Mouse (Mus musculus): ENCODE results near the gene Tmem41a. TPM values are rescaled to one million over a fixed set of nuclear protein-coding genes. Genes with fewer than 3 reads are reported as not detected.

Gene Tmem41a
- polyA plus RNA-seq, 1 experiment: 15.4 TPM

DNA sequence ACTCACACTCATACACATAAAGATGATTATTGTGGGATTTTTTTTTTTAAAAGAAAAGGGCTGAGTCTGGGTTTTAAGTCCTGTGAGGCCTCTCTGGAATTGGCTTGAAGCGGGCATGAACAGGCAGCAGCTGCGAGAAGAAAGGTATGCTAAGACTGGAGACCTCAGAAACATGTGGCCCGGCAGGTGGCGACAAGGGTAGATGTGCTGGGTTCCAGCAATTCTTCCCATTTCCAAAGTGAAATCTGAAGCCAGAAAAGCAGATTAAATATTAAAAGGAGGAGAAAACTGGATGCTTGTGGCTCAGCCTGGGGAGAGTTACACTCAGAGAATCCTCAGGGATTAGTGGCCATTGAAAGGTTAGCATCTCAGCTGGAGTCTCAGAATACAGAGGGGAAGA, 24.1 kb upstream of the Tmem41a start:
- no peaks in the 10 kb centered on the region for H3K36me3 ChIP-seq (ENCODE audit: control insufficient read depth, insufficient read depth)
- TF ChIP-seq USF1 (IDR thresholded peaks at IDR 0.05; ENCODE audit: low read depth) (no peak), MAX (IDR thresholded peaks at IDR 0.05) (no peak), CTCF (IDR thresholded peaks at IDR 0.05; ENCODE audit: control insufficient read depth, insufficient read depth, insufficient read length) (no peak), FOSL1 (IDR thresholded peaks at IDR 0.05; ENCODE audit: insufficient read depth, low read length, poor library complexity, severe bottlenecking) (no peak), MYOD1 (IDR thresholded peaks at IDR 0.05; ENCODE audit: control insufficient read depth, insufficient read length, low read depth) (no peak), MYOG (IDR thresholded peaks at IDR 0.05; ENCODE audit: control insufficient read depth, extremely low read depth, insufficient read length) (no peak), CEBPB (IDR thresholded peaks at IDR 0.05; ENCODE audit: low read depth) (no peak)
- H3K4me3 ChIP-seq (ENCODE audit: insufficient read depth, poor library complexity, severe bottlenecking): no peak overlapping the region
- H3K27me3 ChIP-seq (ENCODE audit: control insufficient read depth, insufficient read depth, insufficient read length): peaks cover 4% of the 10 kb centered on the region
- no peaks in the 10 kb centered on the region for H3K79me3 ChIP-seq (ENCODE audit: low read depth)
- no peaks in the 10 kb centered on the region for H3K79me2 ChIP-seq (ENCODE audit: control insufficient read depth, insufficient read depth)
- no peak overlapping the region for H3ac ChIP-seq (ENCODE audit: control insufficient read depth, insufficient read length, low read depth)

GRCm38 (mm10) chr16:21970536-21970935, 23.2 kb upstream of the Tmem41a start:
- no peaks in the 10 kb centered on the region for H3K79me3 ChIP-seq (ENCODE audit: low read depth)
- H3K36me3 ChIP-seq (ENCODE audit: control insufficient read depth, insufficient read depth): no peaks in the 10 kb centered on the region
- peaks cover 4% of the 10 kb centered on the region for H3K27me3 ChIP-seq (ENCODE audit: control insufficient read depth, insufficient read depth, insufficient read length)
- TF ChIP-seq MAX (IDR thresholded peaks at IDR 0.05) (no peak), CEBPB (IDR thresholded peaks at IDR 0.05; ENCODE audit: low read depth) (no peak), FOSL1 (IDR thresholded peaks at IDR 0.05; ENCODE audit: insufficient read depth, low read length, poor library complexity, severe bottlenecking) (no peak), CTCF (IDR thresholded peaks at IDR 0.05; ENCODE audit: control insufficient read depth, insufficient read depth, insufficient read length) (no peak), MYOD1 (IDR thresholded peaks at IDR 0.05; ENCODE audit: control insufficient read depth, insufficient read length, low read depth) (no peak), USF1 (IDR thresholded peaks at IDR 0.05; ENCODE audit: low read depth) (no peak), MYOG (IDR thresholded peaks at IDR 0.05; ENCODE audit: control insufficient read depth, extremely low read depth, insufficient read length) (no peak)
- no peak overlapping the region for H3ac ChIP-seq (ENCODE audit: control insufficient read depth, insufficient read length, low read depth)
- no peak overlapping the region for H3K4me3 ChIP-seq (ENCODE audit: insufficient read depth, poor library complexity, severe bottlenecking)
- no peaks in the 10 kb centered on the region for H3K79me2 ChIP-seq (ENCODE audit: control insufficient read depth, insufficient read depth)

GRCm38 (mm10) chr16:21969874-21970273, 22.5 kb upstream of the Tmem41a start:
- Histone ChIP-seq H3K79me3 (ENCODE audit: low read depth) (no peaks in the 10 kb centered on the region), H3K27me3 (ENCODE audit: control insufficient read depth, insufficient read depth, insufficient read length) (peaks cover 4% of the 10 kb centered on the region), H3K4me3 (ENCODE audit: insufficient read depth, poor library complexity, severe bottlenecking) (no peak overlapping the region), H3K79me2 (ENCODE audit: control insufficient read depth, insufficient read depth) (no peaks in the 10 kb centered on the region), H3K36me3 (ENCODE audit: control insufficient read depth, insufficient read depth) (no peaks in the 10 kb centered on the region), H3ac (ENCODE audit: control insufficient read depth, insufficient read length, low read depth) (no peak overlapping the region)
- TF ChIP-seq MAX (IDR thresholded peaks at IDR 0.05) (no peak), USF1 (IDR thresholded peaks at IDR 0.05; ENCODE audit: low read depth) (no peak), CTCF (IDR thresholded peaks at IDR 0.05; ENCODE audit: control insufficient read depth, insufficient read depth, insufficient read length) (no peak), FOSL1 (IDR thresholded peaks at IDR 0.05; ENCODE audit: insufficient read depth, low read length, poor library complexity, severe bottlenecking) (no peak), MYOG (IDR thresholded peaks at IDR 0.05; ENCODE audit: control insufficient read depth, extremely low read depth, insufficient read length) (no peak), MYOD1 (IDR thresholded peaks at IDR 0.05; ENCODE audit: control insufficient read depth, insufficient read length, low read depth) (no peak), CEBPB (IDR thresholded peaks at IDR 0.05; ENCODE audit: low read depth) (no peak)

- Histone ChIP-seq H3K79me2 (ENCODE audit: control insufficient read depth, insufficient read depth) (no peaks in the 10 kb centered on the region), H3K79me3 (ENCODE audit: low read depth) (no peaks in the 10 kb centered on the region), H3K4me3 (ENCODE audit: insufficient read depth, poor library complexity, severe bottlenecking) (no peak overlapping the region), H3K36me3 (ENCODE audit: control insufficient read depth, insufficient read depth) (no peaks in the 10 kb centered on the region), H3K27me3 (ENCODE audit: control insufficient read depth, insufficient read depth, insufficient read length) (peaks cover 14% of the 10 kb centered on the region), H3ac (ENCODE audit: control insufficient read depth, insufficient read length, low read depth) (no peak overlapping the region)
- TF ChIP-seq CEBPB (IDR thresholded peaks at IDR 0.05; ENCODE audit: low read depth) (no peak), CTCF (IDR thresholded peaks at IDR 0.05; ENCODE audit: control insufficient read depth, insufficient read depth, insufficient read length) (no peak), MAX (IDR thresholded peaks at IDR 0.05) (no peak), MYOG (IDR thresholded peaks at IDR 0.05; ENCODE audit: control insufficient read depth, extremely low read depth, insufficient read length) (no peak)
Measured at GRCm38 (mm10) chr16:21965576-21965975, 18.2 kb upstream of the Tmem41a start.

GRCm38 (mm10) chr16:21955591-21955990, 8.2 kb upstream of the Tmem41a start:
- Histone ChIP-seq H3ac (ENCODE audit: control insufficient read depth, insufficient read length, low read depth) (no peak overlapping the region), H3K79me2 (ENCODE audit: control insufficient read depth, insufficient read depth) (no peaks in the 10 kb centered on the region), H3K27me3 (ENCODE audit: control insufficient read depth, insufficient read depth, insufficient read length) (no peaks in the 10 kb centered on the region), H3K36me3 (ENCODE audit: control insufficient read depth, insufficient read depth) (no peaks in the 10 kb centered on the region), H3K79me3 (ENCODE audit: low read depth) (no peaks in the 10 kb centered on the region), H3K4me3 (ENCODE audit: insufficient read depth, poor library complexity, severe bottlenecking) (no peak overlapping the region)
- TF ChIP-seq CEBPB (IDR thresholded peaks at IDR 0.05; ENCODE audit: low read depth): no peak
- TF ChIP-seq CTCF (IDR thresholded peaks at IDR 0.05; ENCODE audit: control insufficient read depth, insufficient read depth, insufficient read length): no peak
- no peak for TF ChIP-seq FOSL1 (IDR thresholded peaks at IDR 0.05; ENCODE audit: insufficient read depth, low read length, poor library complexity, severe bottlenecking)
- no peak for TF ChIP-seq MYOD1 (IDR thresholded peaks at IDR 0.05; ENCODE audit: control insufficient read depth, insufficient read length, low read depth)
- TF ChIP-seq USF1 (IDR thresholded peaks at IDR 0.05; ENCODE audit: low read depth): no peak
- TF ChIP-seq MAX (IDR thresholded peaks at IDR 0.05): no peak
- no peak for TF ChIP-seq MYOG (IDR thresholded peaks at IDR 0.05; ENCODE audit: control insufficient read depth, extremely low read depth, insufficient read length)

GRCm38 (mm10) chr16:21928471-21928870, 18.9 kb downstream of the Tmem41a start:
- no peaks in the 10 kb centered on the region for H3K27me3 ChIP-seq (ENCODE audit: control insufficient read depth, insufficient read depth, insufficient read length)
- no peaks in the 10 kb centered on the region for H3K79me2 ChIP-seq (ENCODE audit: control insufficient read depth, insufficient read depth)
- TF ChIP-seq MYOG (IDR thresholded peaks at IDR 0.05; ENCODE audit: control insufficient read depth, extremely low read depth, insufficient read length): no peak
- no peak for TF ChIP-seq MAX (IDR thresholded peaks at IDR 0.05)
- no peak for TF ChIP-seq FOSL1 (IDR thresholded peaks at IDR 0.05; ENCODE audit: insufficient read depth, low read length, poor library complexity, severe bottlenecking)
- no peak for TF ChIP-seq CEBPB (IDR thresholded peaks at IDR 0.05; ENCODE audit: low read depth)
- no peak for TF ChIP-seq MYOD1 (IDR thresholded peaks at IDR 0.05; ENCODE audit: control insufficient read depth, insufficient read length, low read depth)
- no peak for TF ChIP-seq USF1 (IDR thresholded peaks at IDR 0.05; ENCODE audit: low read depth)
- no peak for TF ChIP-seq CTCF (IDR thresholded peaks at IDR 0.05; ENCODE audit: control insufficient read depth, insufficient read depth, insufficient read length)
- no peak overlapping the region for H3ac ChIP-seq (ENCODE audit: control insufficient read depth, insufficient read length, low read depth)
- H3K79me3 ChIP-seq (ENCODE audit: low read depth): no peaks in the 10 kb centered on the region
- H3K36me3 ChIP-seq (ENCODE audit: control insufficient read depth, insufficient read depth): no peaks in the 10 kb centered on the region
- no peak overlapping the region for H3K4me3 ChIP-seq (ENCODE audit: insufficient read depth, poor library complexity, severe bottlenecking)
